Mouse (Mus musculus) liver, postnatal 0 days (tissue): ENCODE results near the gene Dyx1c1. TPM values are rescaled to one million over a fixed set of nuclear protein-coding genes. Genes with fewer than 3 reads are reported as not detected.
A peak's percentile ranks its signal among the peaks of the same experiment; 100 is the strongest.

Experiments used
- ATAC-seq: fragments of 200-750 bp; cut with Nextera tagmentation; 2 replicates; pipeline ENCODE4 v1.8.0; 2017; ENCODE audit warnings: mild to moderate bottlenecking, moderate library complexity
- DNase-seq: peaks from one replicate; pipeline ENCODE4 v3.0.0-alpha.2; 2016
- H3K27ac ChIP-seq: fragments of 300-500 bp; sonication (generic); 2 replicates; pipeline ENCODE4 v1.5.1; 2014; ENCODE audit warnings: antibody characterized with exemption, moderate library complexity, mild to moderate bottlenecking, low read depth
- H3K27me3 ChIP-seq: fragments of 300-500 bp; sonication (generic); 2 replicates; pipeline ENCODE4 v1.6.1; 2014; ENCODE audit warnings: low read length, control low read depth, mixed read lengths; ENCODE audit not compliant: insufficient read depth
- H3K36me3 ChIP-seq: fragments of 300-500 bp; sonication (generic); replicated peaks from 2 replicates; pipeline ENCODE4 v1.6.1; 2014; ENCODE audit warnings: mild to moderate bottlenecking, control low read depth, low read length, moderate library complexity, mixed read lengths; ENCODE audit not compliant: insufficient read depth
- H3K4me1 ChIP-seq: fragments of 300-500 bp; sonication (generic); 2 replicates; pipeline ENCODE4 v1.6.1; 2014; ENCODE audit warnings: antibody characterized with exemption, mild to moderate bottlenecking, control low read depth; ENCODE audit not compliant: insufficient read depth
- H3K4me2 ChIP-seq: fragments of 300-500 bp; sonication (generic); 2 replicates; pipeline ENCODE4 v1.6.1; 2014; ENCODE audit warnings: low read depth, mild to moderate bottlenecking, low read length, moderate library complexity, mixed read lengths
- H3K4me3 ChIP-seq: fragments of 300-500 bp; sonication (generic); 2 replicates; pipeline ENCODE4 v1.5.1; 2014; ENCODE audit warnings: low read depth, low read length
- H3K9ac ChIP-seq: fragments of 300-500 bp; sonication (generic); replicated peaks from 2 replicates; pipeline ENCODE4 v1.6.1; 2014; ENCODE audit warnings: mild to moderate bottlenecking, moderate library complexity
- H3K9me3 ChIP-seq: fragments of 300-500 bp; sonication (generic); 2 replicates; pipeline ENCODE4 v1.6.1; 2016; ENCODE audit warnings: mild to moderate bottlenecking, control low read depth, low read length, mixed read lengths
- CTCF ChIP-seq: sonication (generic); IDR thresholded peaks from 2 replicates; pipeline ENCODE4 v1.5.1; 2016; ENCODE audit warnings: antibody characterized with exemption, low read depth
- EP300 ChIP-seq: IDR thresholded peaks from 2 replicates; pipeline ENCODE4 v1.6.1; 2016; ENCODE audit warnings: antibody characterized with exemption, low read depth, mild to moderate bottlenecking
- WGBS: fragments of 180-500 bp; shearing (Covaris S2); extraction: QIAGEN DNeasy Blood & Tissue Kit; methylation state at CpG from one replicate; pipeline ENCODE4 v1.1.7; 2014; ENCODE audit not compliant: insufficient replicate concordance; 5-methylcytosine and 5-hydroxymethylcytosine counted together
- polyA plus RNA-seq: library from polyadenylated mRNA; unstranded; fragments of >200 nt; fragmentation: Nextera tagmentation; extraction: Ambion mirVana; gene quantifications from 2 replicates; pipeline ENCODE4 v1.2.1, GENCODE M21; 2015

Gene Dyx1c1
- polyA plus RNA-seq, 1 experiment from 2014 or later, result 0.19 TPM

- ATAC-seq, result no peak
- Histone ChIP-seq H3K4me1 (peaks cover 5% of the 10 kb centered on the region), H3K27ac (no peak overlapping the region), H3K4me2 (no peak overlapping the region), H3K9ac (no peak overlapping the region), H3K4me3 (no peak overlapping the region), H3K27me3 (no peaks in the 10 kb centered on the region), H3K9me3 (no peaks in the 10 kb centered on the region), H3K36me3 (no peaks in the 10 kb centered on the region)
- DNase-seq, result no peak
- TF ChIP-seq EP300 (no peak), CTCF (no peak)
- WGBS, result 75% methylated on average over 5 of the region's 5 CpGs
Measured at GRCm38 (mm10) chr9:72992576-72992975, 34.0 kb downstream of the Dyx1c1 start.

GRCm38 (mm10) chr9:72996167-72996566 is 37.6 kb downstream of the Dyx1c1 start:
- Histone ChIP-seq H3K4me1 (no peaks in the 10 kb centered on the region), H3K4me3 (no peak overlapping the region)
- TF ChIP-seq EP300, result no peak

GRCm38 (mm10) chr9:72996806-72997205 is 38.2 kb downstream of the Dyx1c1 start:
- DNase-seq (no peak), ATAC-seq (no peak)
- Histone ChIP-seq H3K27me3 (no peaks in the 10 kb centered on the region), H3K9ac (no peak overlapping the region), H3K27ac (no peak overlapping the region), H3K4me2 (no peak overlapping the region), H3K4me1 (no peaks in the 10 kb centered on the region), H3K4me3 (no peak overlapping the region), H3K36me3 (no peaks in the 10 kb centered on the region), H3K9me3 (no peaks in the 10 kb centered on the region)
- WGBS, result 73% methylated on average over 7 of the region's 7 CpGs
- TF ChIP-seq CTCF (no peak), EP300 (no peak)

More at GRCm38 (mm10) chr9:72996167-72996566, 37.6 kb downstream of the Dyx1c1 start:
- ATAC-seq, result no peak
- Histone ChIP-seq H3K27me3 (no peaks in the 10 kb centered on the region), H3K9me3 (no peaks in the 10 kb centered on the region), H3K9ac (no peak overlapping the region), H3K4me2 (no peak overlapping the region), H3K36me3 (no peaks in the 10 kb centered on the region), H3K27ac (no peak overlapping the region)
- no peak for DNase-seq

- Histone ChIP-seq H3K4me1 (no peaks in the 10 kb centered on the region), H3K36me3 (0 out of 2 replicates have a peak, but pooled peaks cover 3% of the 10 kb centered on the region), H3K27me3 (no peaks in the 10 kb centered on the region), H3K27ac (no peak overlapping the region), H3K9me3 (no peaks in the 10 kb centered on the region), H3K9ac (no peak overlapping the region), H3K4me3 (no peak overlapping the region), H3K4me2 (no peak overlapping the region)
- 82% methylated on average over 2 of the region's 2 CpGs for WGBS
- ATAC-seq (no peak), DNase-seq (no peak)
- TF ChIP-seq CTCF, result peak; percentile 24
- no peak for TF ChIP-seq EP300
Measured at GRCm38 (mm10) chr9:73000487-73000886, 41.9 kb downstream of the Dyx1c1 start.

- WGBS, result 58% methylated on average over 13 of the region's 13 CpGs
- Histone ChIP-seq H3K36me3 (peaks cover 10% of the 10 kb centered on the region; the same call in 1 of the 2 replicates), H3K4me1 (no peaks in the 10 kb centered on the region), H3K4me2 (no peak overlapping the region), H3K4me3 (no peak overlapping the region), H3K9ac (no peak overlapping the region), H3K27me3 (no peaks in the 10 kb centered on the region), H3K9me3 (no peaks in the 10 kb centered on the region), H3K27ac (peak overlapping the region; percentile 53)
- ATAC-seq, result no peak
- TF ChIP-seq EP300, result no peak
- TF ChIP-seq CTCF, result no peak
- no peak for DNase-seq
Measured at GRCm38 (mm10) chr9:73001314-73002011, 42.9 kb downstream of the Dyx1c1 start.

GRCm38 (mm10) chr9:73002177-73002576 is 43.6 kb downstream of the Dyx1c1 start:
- ATAC-seq, result peak; percentile 68
- H3K4me2 ChIP-seq, result no peak overlapping the region
- H3K4me3 ChIP-seq, result no peak overlapping the region
- no peaks in the 10 kb centered on the region for H3K9me3 ChIP-seq
- no peaks in the 10 kb centered on the region for H3K4me1 ChIP-seq
- 66% methylated on average over 3 of the region's 3 CpGs for WGBS
- peaks cover 10% of the 10 kb centered on the region; the same call in 1 of the 2 replicates for H3K36me3 ChIP-seq
- H3K27ac ChIP-seq, result peak overlapping the region; percentile 5
- no peak for TF ChIP-seq EP300
- no peak for TF ChIP-seq CTCF
- H3K9ac ChIP-seq, result no peak overlapping the region
- peak; percentile 52 for DNase-seq
- no peaks in the 10 kb centered on the region for H3K27me3 ChIP-seq

- DNase-seq (no peak), ATAC-seq (no peak)
- Histone ChIP-seq H3K9ac (no peak overlapping the region), H3K9me3 (no peaks in the 10 kb centered on the region), H3K27ac (no peak overlapping the region), H3K4me3 (no peak overlapping the region), H3K4me2 (no peak overlapping the region), H3K4me1 (no peaks in the 10 kb centered on the region), H3K27me3 (no peaks in the 10 kb centered on the region), H3K36me3 (peaks cover 10% of the 10 kb centered on the region; the same call in 1 of the 2 replicates)
- WGBS, result 89% methylated on average over 8 of the region's 8 CpGs
- TF ChIP-seq CTCF (no peak), EP300 (no peak)
Measured at GRCm38 (mm10) chr9:73004076-73004475, 45.5 kb downstream of the Dyx1c1 start.
